Mouse (Mus musculus) hindbrain, embryonic 14.5 days (tissue): ENCODE results near the gene Tspyl1. TPM values are rescaled to one million over a fixed set of nuclear protein-coding genes. Genes with fewer than 3 reads are reported as not detected.

Experiments used
- ATAC-seq: fragments of 200-750 bp; cut with Nextera tagmentation; 2 replicates; pipeline ENCODE4 v1.8.0; 2017; ENCODE audit warnings: moderate number of reproducible peaks, mild to moderate bottlenecking, moderate TSS enrichment, moderate library complexity; ENCODE audit not compliant: low FRiP score
- DNase-seq: peaks from one replicate; pipeline ENCODE4 v3.0.0-alpha.2; 2015; ENCODE audit warnings: low spot score
- H3K27ac ChIP-seq: fragments of 300-500 bp; sonication (generic); 2 replicates; pipeline ENCODE4 v1.5.1; 2014; ENCODE audit warnings: mild to moderate bottlenecking, moderate library complexity
- H3K27me3 ChIP-seq: fragments of 300-500 bp; sonication (generic); 2 replicates; pipeline ENCODE4 v1.6.1; 2014; ENCODE audit warnings: mild to moderate bottlenecking, low read length, mixed read lengths; ENCODE audit not compliant: control insufficient read depth, insufficient read depth
- H3K36me3 ChIP-seq: fragments of 300-500 bp; sonication (generic); replicated peaks from 2 replicates; pipeline ENCODE4 v1.6.1; 2014; ENCODE audit not compliant: control insufficient read depth, insufficient read depth
- H3K4me1 ChIP-seq: fragments of 300-500 bp; sonication (generic); replicated peaks from 2 replicates; pipeline ENCODE4 v1.6.1; 2014; ENCODE audit warnings: antibody characterized with exemption, low read length, mixed read lengths; ENCODE audit not compliant: control insufficient read depth, insufficient read depth
- H3K4me2 ChIP-seq: fragments of 300-500 bp; sonication (generic); replicated peaks from 2 replicates; pipeline ENCODE4 v1.6.1; 2014; ENCODE audit warnings: mild to moderate bottlenecking, moderate library complexity
- H3K4me3 ChIP-seq: fragments of 300-500 bp; sonication (generic); replicated peaks from 2 replicates; pipeline ENCODE4 v1.5.1; 2014; ENCODE audit warnings: mild to moderate bottlenecking, low read length
- H3K9ac ChIP-seq: fragments of 300-500 bp; sonication (generic); 2 replicates; pipeline ENCODE4 v1.6.1; 2014
- H3K9me3 ChIP-seq: fragments of 300-500 bp; sonication (generic); 2 replicates; pipeline ENCODE4 v1.6.1; 2016; ENCODE audit warnings: low read length; ENCODE audit not compliant: control insufficient read depth
- WGBS: fragments of 180-500 bp; shearing (Covaris S2); extraction: QIAGEN DNeasy Blood & Tissue Kit; methylation state at CpG from one replicate; pipeline ENCODE4 v1.1.7; 2014; 5-methylcytosine and 5-hydroxymethylcytosine counted together
- polyA plus RNA-seq: library from polyadenylated mRNA; unstranded; fragments of >200 nt; fragmentation: Nextera tagmentation; extraction: Ambion mirVana; gene quantifications from 2 replicates; pipeline ENCODE4 v1.2.1, GENCODE M21; 2014

Gene Tspyl1
- polyA plus RNA-seq, 1 experiment from 2014 or later, result 116 TPM

GRCm38 (mm10) chr10:34317217-34317606 is 35.2 kb downstream of the Tspyl1 start:
- Histone ChIP-seq H3K4me3 (peak overlapping the region; percentile 25; the same call in 1 of the 2 replicates), H3K4me1 (peaks cover 26% of the 10 kb centered on the region), H3K36me3 (no peaks in the 10 kb centered on the region), H3K27ac (peak overlapping the region; percentile 92), H3K27me3 (no peaks in the 10 kb centered on the region), H3K9me3 (no peaks in the 10 kb centered on the region), H3K4me2 (peak overlapping the region; percentile 45), H3K9ac (peak overlapping the region; percentile 28; the same call in 1 of the 2 replicates)
- 14% methylated on average over 2 of the region's 2 CpGs for WGBS
- DNase-seq (no peak), ATAC-seq (peak; percentile 45)

GRCm38 (mm10) chr10:34320809-34321208 is 38.8 kb downstream of the Tspyl1 start:
- no peak overlapping the region for H3K4me2 ChIP-seq
- no peak overlapping the region for H3K9ac ChIP-seq
- DNase-seq (no peak), ATAC-seq (no peak)
- no peak overlapping the region for H3K4me3 ChIP-seq
- peaks cover 20% of the 10 kb centered on the region for H3K4me1 ChIP-seq
- no peaks in the 10 kb centered on the region for H3K27me3 ChIP-seq
- H3K27ac ChIP-seq, result no peak overlapping the region
- WGBS, result 89% methylated on average over 2 of the region's 2 CpGs
- H3K36me3 ChIP-seq, result no peaks in the 10 kb centered on the region
- no peaks in the 10 kb centered on the region for H3K9me3 ChIP-seq

- Histone ChIP-seq H3K27ac (no peak overlapping the region), H3K9ac (no peak overlapping the region), H3K9me3 (no peaks in the 10 kb centered on the region), H3K27me3 (no peaks in the 10 kb centered on the region), H3K4me1 (no peaks in the 10 kb centered on the region), H3K4me3 (no peak overlapping the region), H3K4me2 (no peak overlapping the region), H3K36me3 (no peaks in the 10 kb centered on the region)
- WGBS, result 22% methylated on average over 4 of the region's 4 CpGs
- DNase-seq (peak; percentile 77), ATAC-seq (0 out of 2 replicates have a peak, but pooled peaks have one; percentile 2)
These were observed 44.7 kb downstream of the Tspyl1 start for GRCm38 (mm10) chr10:34326701-34327100.

GRCm38 (mm10) chr10:34327144-34327543 is 45.2 kb downstream of the Tspyl1 start:
- Histone ChIP-seq H3K9me3 (no peaks in the 10 kb centered on the region), H3K27ac (no peak overlapping the region), H3K36me3 (no peaks in the 10 kb centered on the region), H3K4me1 (no peaks in the 10 kb centered on the region), H3K9ac (no peak overlapping the region), H3K27me3 (no peaks in the 10 kb centered on the region), H3K4me2 (no peak overlapping the region), H3K4me3 (no peak overlapping the region)
- WGBS, result 68% methylated on average over 5 of the region's 5 CpGs
- no peak for DNase-seq
- 0 out of 2 replicates have a peak, but pooled peaks have one; percentile 17 for ATAC-seq

GRCm38 (mm10) chr10:34328310-34328709 is 46.3 kb downstream of the Tspyl1 start:
- Histone ChIP-seq H3K4me1 (no peaks in the 10 kb centered on the region), H3K27me3 (no peaks in the 10 kb centered on the region), H3K27ac (no peak overlapping the region), H3K4me3 (no peak overlapping the region), H3K4me2 (no peak overlapping the region), H3K9ac (no peak overlapping the region), H3K36me3 (no peaks in the 10 kb centered on the region), H3K9me3 (no peaks in the 10 kb centered on the region)
- DNase-seq (peak; percentile 74), ATAC-seq (peak; percentile 89)
- WGBS, result 6% methylated on average over 2 of the region's 2 CpGs

Other genes with a start within 250 kb of the Tspyl1 start
- not detected in 2 replicates for gene Trappc3l, start 244.6 kb upstream of the Tspyl1 start, polyA plus RNA-seq
- gene Calhm4, start 237.9 kb upstream of the Tspyl1 start, polyA plus RNA-seq, result not detected in 2 replicates
- 0.66 and 0.73 TPM in 2 replicates for gene Calhm5, start 185.7 kb upstream of the Tspyl1 start, polyA plus RNA-seq
- gene Calhm6, start 154.2 kb upstream of the Tspyl1 start, polyA plus RNA-seq, result 0.38 and 0.90 TPM in 2 replicates
- 8.8 and 9.8 TPM in 2 replicates for gene Dse, start 74.5 kb upstream of the Tspyl1 start, polyA plus RNA-seq
- gene Tspyl4, start 15.3 kb downstream of the Tspyl1 start, polyA plus RNA-seq, result 167 and 184 TPM in 2 replicates
- gene Col10a1, start 107.8 kb downstream of the Tspyl1 start, polyA plus RNA-seq, result 0.07 and 0.16 TPM in 2 replicates
- gene Nt5dc1, start 136.4 kb downstream of the Tspyl1 start, polyA plus RNA-seq, result 2.8 and 2.9 TPM in 2 replicates
- 0.78 and 1.1 TPM in 2 replicates for gene Frk, start 201.2 kb downstream of the Tspyl1 start, polyA plus RNA-seq